Mouse (Mus musculus): ENCODE results near the gene Lrch1. TPM values are rescaled to one million over a fixed set of nuclear protein-coding genes. Genes with fewer than 3 reads are reported as not detected.
A peak's percentile ranks its signal among the peaks of the same experiment; 100 is the strongest.

Lrch1 gene
- polyA plus RNA-seq, 1 experiment from 2014 or later = 13.3 TPM

DNA sequence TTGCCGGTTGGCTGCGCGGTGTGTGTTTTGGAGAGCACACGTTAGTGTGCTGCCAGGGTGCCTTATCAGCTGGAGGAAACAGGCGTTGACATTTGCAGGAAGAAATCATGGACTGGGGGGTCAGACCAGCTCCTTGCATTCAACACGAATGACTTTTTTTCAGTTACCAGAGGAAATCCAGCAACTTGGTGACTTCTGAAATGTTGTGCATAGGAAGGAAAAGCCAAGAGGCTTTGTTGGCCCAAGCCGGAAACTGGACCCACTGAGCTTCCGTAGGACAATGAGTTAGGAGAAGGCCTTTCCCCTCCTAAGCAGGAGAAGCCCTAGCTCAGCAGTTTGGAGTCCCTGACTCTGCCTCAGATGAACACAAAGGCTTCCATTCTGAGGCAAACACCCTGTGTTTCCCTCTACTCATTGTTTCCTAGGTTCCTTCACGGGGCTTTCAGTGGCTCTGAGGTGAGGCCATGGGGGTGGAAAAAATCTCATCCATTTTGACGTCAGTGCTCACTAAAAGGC lies 26.5 kb upstream of the Lrch1 start:
- Histone ChIP-seq H3K27me3 (no peaks in the 10 kb centered on the region), H3K9ac (no peak overlapping the region), H3K36me3 (no peaks in the 10 kb centered on the region), H3K4me2 (replicated peaks) (no peak overlapping the region), H3K4me1 (no peaks in the 10 kb centered on the region), H3K27ac (no peak overlapping the region), H3K9me3 (replicated peaks) (no peaks in the 10 kb centered on the region), H3K4me3 (no peak overlapping the region)
- 61% methylated on average over 10 of the region's 10 CpGs for WGBS
- ATAC-seq (ENCODE audit: low FRiP score) = no peak

DNA sequence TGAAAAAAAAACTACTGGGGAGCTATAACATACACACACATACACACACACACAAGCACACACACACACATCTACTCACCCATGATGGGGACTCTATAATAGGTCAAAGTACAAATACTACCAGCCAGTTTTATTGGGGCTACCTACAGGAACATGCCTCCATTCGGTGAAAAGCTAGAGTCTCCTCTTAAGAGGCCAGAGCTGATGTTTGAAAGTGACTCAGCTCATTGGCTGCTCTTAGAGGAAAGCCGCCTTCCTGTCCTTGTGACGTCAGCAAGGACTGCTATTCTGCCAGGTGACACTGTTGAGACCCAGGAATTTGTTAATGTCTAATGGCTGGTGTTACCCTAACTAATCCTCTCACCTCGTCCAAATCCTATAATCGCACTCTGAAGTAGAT lies 25.0 kb upstream of the Lrch1 start:
- no peaks in the 10 kb centered on the region for H3K4me1 ChIP-seq
- no peak overlapping the region for H3K27ac ChIP-seq
- H3K4me2 ChIP-seq (replicated peaks) = no peak overlapping the region
- H3K27me3 ChIP-seq = no peaks in the 10 kb centered on the region
- 86% methylated on average over 5 of the region's 5 CpGs for WGBS
- no peaks in the 10 kb centered on the region for H3K9me3 ChIP-seq (replicated peaks)
- H3K4me3 ChIP-seq = no peak overlapping the region
- H3K9ac ChIP-seq = no peak overlapping the region
- no peaks in the 10 kb centered on the region for H3K36me3 ChIP-seq
- no peak for ATAC-seq (ENCODE audit: low FRiP score)

GRCm38 (mm10) chr14:74972216-74972615 lies 24.5 kb upstream of the Lrch1 start:
- H3K9me3 ChIP-seq (replicated peaks) = 0 out of 2 replicates have a peak, but pooled peaks cover 3% of the 10 kb centered on the region
- no peaks in the 10 kb centered on the region for H3K27me3 ChIP-seq
- no peak overlapping the region for H3K4me3 ChIP-seq
- no peak overlapping the region for H3K27ac ChIP-seq
- no peaks in the 10 kb centered on the region for H3K4me1 ChIP-seq
- no peak overlapping the region for H3K4me2 ChIP-seq (replicated peaks)
- no peak for ATAC-seq (ENCODE audit: low FRiP score)
- WGBS = 63% methylated on average over 3 of the region's 3 CpGs
- H3K36me3 ChIP-seq = no peaks in the 10 kb centered on the region
- H3K9ac ChIP-seq = no peak overlapping the region

GRCm38 (mm10) chr14:74963402-74963764 lies 15.7 kb upstream of the Lrch1 start:
- ATAC-seq (ENCODE audit: low FRiP score) = no peak
- no peaks in the 10 kb centered on the region for H3K36me3 ChIP-seq
- WGBS = 69% methylated on average over 3 of the region's 3 CpGs
- H3K4me1 ChIP-seq = no peaks in the 10 kb centered on the region
- no peak overlapping the region for H3K4me2 ChIP-seq (replicated peaks)
- H3K9me3 ChIP-seq (replicated peaks) = 0 out of 2 replicates have a peak, but pooled peaks cover 6% of the 10 kb centered on the region
- no peaks in the 10 kb centered on the region for H3K27me3 ChIP-seq
- no peak overlapping the region for H3K27ac ChIP-seq
- no peak overlapping the region for H3K4me3 ChIP-seq
- no peak overlapping the region for H3K9ac ChIP-seq

DNA sequence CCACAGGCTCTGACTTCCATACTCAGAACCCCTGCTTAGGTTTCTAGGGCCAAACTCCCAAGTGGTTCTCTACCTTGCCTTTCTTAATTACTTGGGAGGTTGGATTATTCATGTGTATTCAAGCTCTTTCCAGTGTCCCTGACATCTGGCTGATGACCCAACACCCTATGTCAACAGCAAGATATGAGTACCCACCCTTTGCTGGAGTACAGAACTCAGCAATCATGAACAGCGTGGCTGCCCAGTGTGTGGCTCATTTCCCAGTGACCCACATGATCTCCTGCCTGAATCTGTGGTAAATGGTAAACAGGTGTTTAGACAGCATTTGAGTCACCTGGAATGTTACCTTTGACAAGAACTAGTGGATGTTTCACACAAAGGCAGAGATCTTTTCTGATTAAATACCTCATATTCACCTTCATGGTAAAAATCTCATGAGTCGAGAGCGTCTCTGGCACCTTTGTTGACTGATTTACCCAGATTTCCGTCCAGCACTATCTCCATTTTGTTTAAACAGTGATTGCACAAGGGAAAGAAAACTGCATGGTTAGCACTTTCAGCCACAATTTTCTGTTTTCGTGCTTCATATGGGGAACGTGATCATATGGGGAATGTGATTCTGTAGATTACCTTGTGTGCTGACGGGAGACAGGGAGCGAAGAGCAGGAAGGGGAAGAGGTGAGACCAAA lies 15.2 kb upstream of the Lrch1 start:
- no peaks in the 10 kb centered on the region for H3K4me1 ChIP-seq
- 0 out of 2 replicates have a peak, but pooled peaks cover 6% of the 10 kb centered on the region for H3K9me3 ChIP-seq (replicated peaks)
- ATAC-seq (ENCODE audit: low FRiP score) = no peak
- no peak overlapping the region for H3K9ac ChIP-seq
- H3K4me2 ChIP-seq (replicated peaks) = no peak overlapping the region
- 86% methylated on average over 8 of the region's 8 CpGs for WGBS
- no peak overlapping the region for H3K27ac ChIP-seq
- H3K27me3 ChIP-seq = no peaks in the 10 kb centered on the region
- no peaks in the 10 kb centered on the region for H3K36me3 ChIP-seq
- H3K4me3 ChIP-seq = no peak overlapping the region

- ATAC-seq (ENCODE audit: low FRiP score) = no peak
- Histone ChIP-seq H3K27me3 (no peaks in the 10 kb centered on the region), H3K4me1 (no peaks in the 10 kb centered on the region), H3K9ac (no peak overlapping the region), H3K9me3 (replicated peaks) (no peaks in the 10 kb centered on the region), H3K4me3 (no peak overlapping the region), H3K4me2 (replicated peaks) (no peak overlapping the region), H3K36me3 (no peaks in the 10 kb centered on the region), H3K27ac (no peak overlapping the region)
- WGBS = 81% methylated on average over 5 of the region's 5 CpGs
These were observed 12.9 kb upstream of the Lrch1 start for GRCm38 (mm10) chr14:74960568-74960967.

- H3K9ac ChIP-seq = no peak overlapping the region
- no peak for ATAC-seq (ENCODE audit: low FRiP score)
- no peak overlapping the region for H3K4me3 ChIP-seq
- H3K36me3 ChIP-seq = no peaks in the 10 kb centered on the region
- WGBS = 55% methylated on average over 2 of the region's 2 CpGs
- H3K4me1 ChIP-seq = no peaks in the 10 kb centered on the region
- H3K4me2 ChIP-seq (replicated peaks) = no peak overlapping the region
- no peaks in the 10 kb centered on the region for H3K9me3 ChIP-seq (replicated peaks)
- H3K27me3 ChIP-seq = no peaks in the 10 kb centered on the region; the same call in 1 of the 2 replicates
- no peak overlapping the region for H3K27ac ChIP-seq
These were observed 9.0 kb upstream of the Lrch1 start for GRCm38 (mm10) chr14:74956702-74957101.

DNA sequence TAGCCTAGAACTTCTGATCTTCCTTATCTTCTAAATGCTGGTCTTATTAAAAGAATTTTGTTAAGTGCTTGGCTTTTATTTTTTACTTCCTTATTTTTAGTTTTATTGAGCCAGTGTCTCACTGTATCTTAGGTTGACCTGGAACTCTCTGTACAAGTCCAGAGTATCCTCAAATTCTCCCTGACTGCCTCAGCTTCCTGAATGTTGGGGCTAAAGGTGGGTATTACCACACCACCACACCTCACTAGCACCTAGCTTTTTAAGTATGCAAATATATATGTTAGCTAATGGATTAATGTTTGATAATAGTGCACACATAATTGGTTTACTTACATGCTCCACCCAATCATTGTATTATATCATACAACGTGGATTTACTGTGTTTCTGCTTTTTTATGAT lies 8.6 kb upstream of the Lrch1 start:
- no peak for ATAC-seq (ENCODE audit: low FRiP score)

DNA sequence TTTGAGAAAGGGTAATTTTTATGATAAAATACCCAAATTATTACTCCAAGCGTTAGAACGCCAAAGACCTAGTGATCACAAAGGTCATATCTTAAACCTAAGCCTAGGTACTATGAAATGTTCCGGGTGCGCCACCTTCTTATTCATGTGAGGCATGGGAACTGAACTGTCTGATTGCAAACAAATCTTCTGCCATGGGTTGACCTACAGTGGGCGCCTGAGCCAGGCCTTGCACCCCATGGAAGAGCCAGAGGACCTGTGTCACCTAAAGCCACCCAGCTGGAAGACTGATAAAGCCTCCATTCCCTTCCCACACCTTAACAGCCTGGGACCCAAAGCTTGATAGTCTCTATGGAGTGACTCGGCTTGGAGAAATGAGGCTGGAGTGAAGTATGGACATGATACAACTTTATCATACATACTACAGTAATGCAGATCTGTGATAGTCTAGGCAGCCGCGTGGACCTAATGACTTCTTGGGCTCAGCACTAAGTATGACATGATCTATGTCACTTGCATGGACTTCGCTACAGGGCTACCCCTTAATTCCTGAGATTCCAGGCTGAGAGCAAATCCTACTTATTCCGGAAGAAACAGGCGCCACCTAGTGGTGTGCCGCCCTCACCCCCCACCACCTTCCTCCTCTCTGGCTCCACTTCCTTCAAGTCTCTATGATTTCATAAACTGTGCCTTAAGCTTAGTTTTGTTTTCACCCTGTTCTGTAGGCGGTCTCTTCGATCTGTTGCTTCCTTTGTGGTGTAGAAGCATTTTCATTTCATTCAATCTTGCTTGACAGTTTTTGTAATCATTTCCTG lies 957 bp upstream of the Lrch1 start:
- H3K4me3 ChIP-seq = no peak overlapping the region
- H3K4me1 ChIP-seq = peaks cover 18% of the 10 kb centered on the region
- no peaks in the 10 kb centered on the region; the same call in 1 of the 2 replicates for H3K27me3 ChIP-seq
- H3K9me3 ChIP-seq (replicated peaks) = no peaks in the 10 kb centered on the region
- H3K36me3 ChIP-seq = no peaks in the 10 kb centered on the region
- no peak overlapping the region for H3K27ac ChIP-seq
- peak overlapping the region; percentile 67 for H3K4me2 ChIP-seq (replicated peaks)
- peak; percentile 7; the same call in 1 of the 2 replicates for ATAC-seq (ENCODE audit: low FRiP score)
- 49% methylated on average over 14 of the region's 14 CpGs for WGBS
- no peak overlapping the region for H3K9ac ChIP-seq

More for the DNA sequence above, 8.6 kb upstream of the Lrch1 start:
- H3K9ac ChIP-seq = no peak overlapping the region
- H3K4me1 ChIP-seq = no peaks in the 10 kb centered on the region
- no peaks in the 10 kb centered on the region for H3K36me3 ChIP-seq
- H3K4me3 ChIP-seq = no peak overlapping the region
- H3K27ac ChIP-seq = no peak overlapping the region
- no peak overlapping the region for H3K4me2 ChIP-seq (replicated peaks)
- H3K9me3 ChIP-seq (replicated peaks) = no peaks in the 10 kb centered on the region
- WGBS = 85% methylated on average over 1 of the region's 1 CpGs
- no peaks in the 10 kb centered on the region; the same call in 1 of the 2 replicates for H3K27me3 ChIP-seq

DNA sequence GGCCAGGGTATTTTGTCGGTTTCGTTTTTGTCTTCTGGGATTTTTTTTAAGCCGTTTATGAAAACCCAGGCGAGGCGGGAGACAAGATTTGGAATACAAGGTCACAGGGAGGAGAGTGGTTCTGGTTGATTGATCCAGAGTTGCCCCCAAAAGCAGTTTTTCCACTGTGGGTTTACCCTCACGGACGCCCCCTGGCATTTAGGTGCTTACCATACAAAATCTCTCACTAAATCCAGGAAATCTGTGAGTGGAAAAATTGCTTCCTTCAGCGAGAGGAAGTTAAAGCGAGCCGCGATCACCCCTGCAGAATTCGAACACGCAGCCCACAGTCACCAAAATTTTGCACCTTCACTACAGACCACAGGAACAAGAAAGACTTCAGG lies 329 bp upstream of the Lrch1 start:
- H3K9me3 ChIP-seq (replicated peaks) = no peaks in the 10 kb centered on the region
- H3K4me1 ChIP-seq = peaks cover 18% of the 10 kb centered on the region
- ATAC-seq (ENCODE audit: low FRiP score) = no peak
- H3K27ac ChIP-seq = peak overlapping the region; percentile 86
- peak overlapping the region; percentile 82 for H3K4me3 ChIP-seq
- WGBS = 30% methylated on average over 13 of the region's 13 CpGs
- H3K27me3 ChIP-seq = no peaks in the 10 kb centered on the region
- peak overlapping the region; percentile 67 for H3K4me2 ChIP-seq (replicated peaks)
- no peaks in the 10 kb centered on the region for H3K36me3 ChIP-seq
- H3K9ac ChIP-seq = peak overlapping the region; percentile 85

GRCm38 (mm10) chr14:74946751-74947375 lies 813 bp downstream of the Lrch1 start:
- Histone ChIP-seq H3K4me1 (peaks cover 18% of the 10 kb centered on the region), H3K27ac (peak overlapping the region; percentile 86), H3K4me3 (peak overlapping the region; percentile 82), H3K9ac (peak overlapping the region; percentile 85), H3K4me2 (replicated peaks) (peak overlapping the region; percentile 67), H3K27me3 (no peaks in the 10 kb centered on the region), H3K36me3 (no peaks in the 10 kb centered on the region), H3K9me3 (replicated peaks) (no peaks in the 10 kb centered on the region)
- ATAC-seq (ENCODE audit: low FRiP score) = peak; percentile 80
- WGBS = under 1% methylated on average over 56 of the region's 56 CpGs

DNA sequence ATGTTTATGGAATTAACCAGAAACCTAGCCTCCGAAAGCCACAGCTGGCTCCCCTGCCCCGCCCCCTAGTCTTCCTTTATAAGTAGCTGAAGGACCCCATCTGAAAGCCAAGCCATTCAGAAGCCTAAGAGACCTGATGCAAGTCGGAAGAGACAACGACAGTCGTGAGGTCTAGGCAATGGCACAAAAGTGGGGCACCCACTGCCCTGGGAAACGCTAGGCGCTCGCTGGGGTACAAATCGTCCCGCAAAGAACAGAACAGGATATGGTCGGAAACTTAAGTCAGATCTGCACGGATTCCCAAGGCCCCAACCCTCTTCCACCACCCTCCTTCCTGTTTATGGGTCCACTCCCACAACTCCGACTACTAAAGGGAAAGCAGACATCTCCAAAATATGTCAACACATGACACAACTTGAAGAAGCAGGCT lies 1.3 kb downstream of the Lrch1 start:
- WGBS = 9% methylated on average over 13 of the region's 13 CpGs
- peak overlapping the region; percentile 82 for H3K4me3 ChIP-seq
- peaks cover 3% of the 10 kb centered on the region; the same call in 1 of the 2 replicates for H3K36me3 ChIP-seq
- peaks cover 18% of the 10 kb centered on the region for H3K4me1 ChIP-seq
- no peaks in the 10 kb centered on the region for H3K9me3 ChIP-seq (replicated peaks)
- peak; percentile 0; the same call in 1 of the 2 replicates for ATAC-seq (ENCODE audit: low FRiP score)
- H3K27me3 ChIP-seq = no peaks in the 10 kb centered on the region
- no peak overlapping the region; the same call in 1 of the 2 replicates for H3K27ac ChIP-seq
- peak overlapping the region; percentile 67 for H3K4me2 ChIP-seq (replicated peaks)
- H3K9ac ChIP-seq = peak overlapping the region; percentile 85
